Mouse (Mus musculus) myocyte (in vitro differentiated cells): ENCODE results near the gene Cdv3. TPM values are rescaled to one million over a fixed set of nuclear protein-coding genes. Genes with fewer than 3 reads are reported as not detected.
A peak's percentile ranks its signal among the peaks of the same experiment; 100 is the strongest.

ENCODE experiments used
- H3K27me3 ChIP-seq: one replicate; pipeline ENCODE4 v1.6.1; 2011; ENCODE audit not compliant: control insufficient read depth, insufficient read depth, insufficient read length
- H3K36me3 ChIP-seq: one replicate; pipeline ENCODE4 v1.6.1; 2011; ENCODE audit not compliant: control insufficient read depth, insufficient read depth
- H3K4me2 ChIP-seq: one replicate; pipeline ENCODE4 v1.6.1; 2011; ENCODE audit warnings: low read depth, control low read depth
- H3K4me3 ChIP-seq: one replicate; pipeline ENCODE4 v1.5.1; 2011; ENCODE audit warnings: mild to moderate bottlenecking, control low read depth, moderate library complexity
- H3K79me2 ChIP-seq: one replicate; pipeline ENCODE4 v1.6.1; 2011; ENCODE audit not compliant: control insufficient read depth, insufficient read depth
- H3ac ChIP-seq: one replicate; pipeline ENCODE4 v1.6.1; 2011; ENCODE audit not compliant: control insufficient read depth, insufficient read length
- CEBPB ChIP-seq: IDR thresholded peaks from 2 replicates; pipeline ENCODE4 v1.6.1; 2011; ENCODE audit warnings: mild to moderate bottlenecking, moderate library complexity; ENCODE audit not compliant: poor library complexity, insufficient read depth, severe bottlenecking
- E2F4 ChIP-seq: IDR thresholded peaks from one replicate; pipeline ENCODE4 v1.6.1; 2011; ENCODE audit warnings: mild to moderate bottlenecking, control low read depth, moderate library complexity; ENCODE audit not compliant: insufficient read depth
- MAX ChIP-seq: IDR thresholded peaks from one replicate; pipeline ENCODE4 v1.6.1; 2011; ENCODE audit warnings: low read depth, mild to moderate bottlenecking, control low read depth
- MYOD1 ChIP-seq, 3 experiments: IDR thresholded peaks; one replicate each; pipeline ENCODE4 v1.6.1; 2011; ENCODE audit warnings: control low read depth in 2 of 3, low read depth in 2 of 3, mild to moderate bottlenecking in 2 of 3, moderate library complexity in 1 of 3; ENCODE audit not compliant: insufficient read length in 2 of 3, control insufficient read depth in 1 of 3
- MYOG ChIP-seq, 3 experiments: IDR thresholded peaks; one replicate each; pipeline ENCODE4 v1.6.1; 2011; ENCODE audit warnings: control low read depth in 2 of 3, low read depth in 2 of 3, mild to moderate bottlenecking in 2 of 3; ENCODE audit not compliant: insufficient read length in 2 of 3, control insufficient read depth in 1 of 3, insufficient read depth in 1 of 3
- POLR2A ChIP-seq: IDR thresholded peaks from one replicate; pipeline ENCODE4 v1.6.1; 2011; ENCODE audit warnings: low read depth, mild to moderate bottlenecking, control low read depth, moderate library complexity; ENCODE audit not compliant: insufficient read length
- POLR2AphosphoS2 ChIP-seq: IDR thresholded peaks from one replicate; pipeline ENCODE4 v1.6.1; 2011; ENCODE audit warnings: low read depth, control low read depth; ENCODE audit not compliant: insufficient read length
- REST ChIP-seq: IDR thresholded peaks from one replicate; pipeline ENCODE4 v1.6.1; 2011; ENCODE audit warnings: mild to moderate bottlenecking, control low read depth, moderate library complexity; ENCODE audit not compliant: insufficient read depth, insufficient read length
- SRF ChIP-seq: IDR thresholded peaks from one replicate; pipeline ENCODE4 v1.6.1; 2011; ENCODE audit warnings: low read depth; ENCODE audit not compliant: control insufficient read depth, insufficient read length
- TCF12 ChIP-seq: IDR thresholded peaks from one replicate; pipeline ENCODE4 v1.6.1; 2011; ENCODE audit warnings: mild to moderate bottlenecking, control low read depth; ENCODE audit not compliant: poor library complexity, insufficient read depth, severe bottlenecking
- TCF3 ChIP-seq: IDR thresholded peaks from one replicate; pipeline ENCODE4 v1.6.1; 2011; ENCODE audit warnings: low read depth, control low read depth; ENCODE audit not compliant: insufficient read length
- USF1 ChIP-seq: IDR thresholded peaks from one replicate; pipeline ENCODE4 v1.6.1; 2011; ENCODE audit warnings: low read depth, mild to moderate bottlenecking, control low read depth, moderate library complexity
- polyA plus RNA-seq: library from polyadenylated mRNA; unstranded; fragments of >200 nt; fragmentation: generic; extraction: Trizol; gene quantifications from one replicate; pipeline ENCODE4 v1.2.1, GENCODE M21; 2012; ENCODE audit warnings: missing spikeins

Cdv3 gene
- polyA plus RNA-seq = 92.9 TPM

GRCm38 (mm10) chr9:103365290-103366247 lies at the start of gene Cdv3:
Cdv3 (minus strand) TSS chr9:103365840.
- Histone ChIP-seq H3K4me3 (peak within 1 kb of the TSS; percentile 72), H3K36me3 (peaks cover 7% of the 10 kb centered on the region), H3ac (peak within 1 kb of the TSS; percentile 97), H3K4me2 (peak within 1 kb of the TSS; percentile 96), H3K27me3 (no peaks in the 10 kb centered on the region), H3K79me2 (peaks cover 40% of the 10 kb centered on the region)
- TF ChIP-seq POLR2AphosphoS2 = peak; percentile 83
- no peak for TF ChIP-seq SRF
- TF ChIP-seq MYOD1 (IDR thresholded peaks at IDR 0.05; ENCODE audit: control insufficient read depth in 1 of 3, insufficient read length in 2 of 3, low read depth in 2 of 3) = no peak
- no peak for TF ChIP-seq CEBPB
- TF ChIP-seq POLR2A = peak; percentile 77
- TF ChIP-seq TCF12 = no peak
- TF ChIP-seq MAX = peak; percentile 80
- TF ChIP-seq MYOG (IDR thresholded peaks at IDR 0.05; ENCODE audit: control insufficient read depth in 1 of 3, insufficient read depth in 1 of 3, insufficient read length in 2 of 3, low read depth in 2 of 3) = peak in 1 of 3 experiments; percentile 10
- TF ChIP-seq USF1 = no peak

- H3K27me3 ChIP-seq = no peaks in the 10 kb centered on the region
- no peak overlapping the region for H3K4me3 ChIP-seq
- no peaks in the 10 kb centered on the region for H3K36me3 ChIP-seq
- H3ac ChIP-seq = no peak overlapping the region
- no peaks in the 10 kb centered on the region for H3K79me2 ChIP-seq
- H3K4me2 ChIP-seq = no peak overlapping the region
- TF ChIP-seq CEBPB = no peak
- TF ChIP-seq MAX = no peak
- TF ChIP-seq TCF3 = no peak
- no peak for TF ChIP-seq SRF
- no peak for TF ChIP-seq REST
- TF ChIP-seq MYOG (IDR thresholded peaks at IDR 0.05; ENCODE audit: control insufficient read depth in 1 of 3, insufficient read depth in 1 of 3, insufficient read length in 2 of 3, low read depth in 2 of 3) = no peak
- TF ChIP-seq POLR2AphosphoS2 = no peak
- no peak for TF ChIP-seq POLR2A
- no peak for TF ChIP-seq MYOD1 (IDR thresholded peaks at IDR 0.05; ENCODE audit: control insufficient read depth in 1 of 3, insufficient read length in 2 of 3, low read depth in 2 of 3)
- TF ChIP-seq TCF12 = no peak
- TF ChIP-seq E2F4 = no peak
- no peak for TF ChIP-seq USF1
Measured at GRCm38 (mm10) chr9:103413457-103413856, 47.8 kb upstream of the Cdv3 start.

- Histone ChIP-seq H3ac (no peak overlapping the region), H3K79me2 (no peaks in the 10 kb centered on the region), H3K4me2 (peak overlapping the region; percentile 44), H3K27me3 (no peaks in the 10 kb centered on the region), H3K4me3 (no peak overlapping the region), H3K36me3 (no peaks in the 10 kb centered on the region)
- no peak for TF ChIP-seq USF1
- TF ChIP-seq REST = no peak
- no peak for TF ChIP-seq MYOG (IDR thresholded peaks at IDR 0.05; ENCODE audit: control insufficient read depth in 1 of 3, insufficient read depth in 1 of 3, insufficient read length in 2 of 3, low read depth in 2 of 3)
- no peak for TF ChIP-seq TCF12
- TF ChIP-seq POLR2A = no peak
- no peak for TF ChIP-seq MAX
- TF ChIP-seq TCF3 = no peak
- TF ChIP-seq SRF = no peak
- TF ChIP-seq POLR2AphosphoS2 = no peak
- no peak for TF ChIP-seq MYOD1 (IDR thresholded peaks at IDR 0.05; ENCODE audit: control insufficient read depth in 1 of 3, insufficient read length in 2 of 3, low read depth in 2 of 3)
- TF ChIP-seq CEBPB = no peak
- TF ChIP-seq E2F4 = no peak
Measured at GRCm38 (mm10) chr9:103409119-103409518, 43.5 kb upstream of the Cdv3 start.

GRCm38 (mm10) chr9:103408136-103408777 lies 42.6 kb upstream of the Cdv3 start:
- Histone ChIP-seq H3K36me3 (no peaks in the 10 kb centered on the region), H3K27me3 (no peaks in the 10 kb centered on the region), H3K4me3 (no peak overlapping the region), H3K79me2 (no peaks in the 10 kb centered on the region), H3K4me2 (peak overlapping the region; percentile 44), H3ac (no peak overlapping the region)
- TF ChIP-seq MYOD1 (IDR thresholded peaks at IDR 0.05; ENCODE audit: control insufficient read depth in 1 of 3, insufficient read length in 2 of 3, low read depth in 2 of 3) = peak; percentile 63 to 97 (median 91)
- peak; percentile 84 for TF ChIP-seq TCF12
- no peak for TF ChIP-seq E2F4
- no peak for TF ChIP-seq POLR2A
- no peak for TF ChIP-seq USF1
- TF ChIP-seq CEBPB = no peak
- TF ChIP-seq TCF3 = peak; percentile 82
- no peak for TF ChIP-seq POLR2AphosphoS2
- no peak for TF ChIP-seq SRF
- peak in 2 of 3 experiments; percentile 43 to 68 for TF ChIP-seq MYOG (IDR thresholded peaks at IDR 0.05; ENCODE audit: control insufficient read depth in 1 of 3, insufficient read depth in 1 of 3, insufficient read length in 2 of 3, low read depth in 2 of 3)
- TF ChIP-seq REST = no peak
- no peak for TF ChIP-seq MAX
